Mouse (Mus musculus): ENCODE measurements around the gene Pmel. TPM values are rescaled to one million over a fixed set of nuclear protein-coding genes. Genes with fewer than 3 reads are reported as not detected.
A peak's percentile ranks its signal among the peaks of the same experiment; 100 is the strongest.

The Pmel gene
- total and polyA plus RNA-seq, 3 experiments = 0.15 to 0.45 TPM; not detected in 1

DNA sequence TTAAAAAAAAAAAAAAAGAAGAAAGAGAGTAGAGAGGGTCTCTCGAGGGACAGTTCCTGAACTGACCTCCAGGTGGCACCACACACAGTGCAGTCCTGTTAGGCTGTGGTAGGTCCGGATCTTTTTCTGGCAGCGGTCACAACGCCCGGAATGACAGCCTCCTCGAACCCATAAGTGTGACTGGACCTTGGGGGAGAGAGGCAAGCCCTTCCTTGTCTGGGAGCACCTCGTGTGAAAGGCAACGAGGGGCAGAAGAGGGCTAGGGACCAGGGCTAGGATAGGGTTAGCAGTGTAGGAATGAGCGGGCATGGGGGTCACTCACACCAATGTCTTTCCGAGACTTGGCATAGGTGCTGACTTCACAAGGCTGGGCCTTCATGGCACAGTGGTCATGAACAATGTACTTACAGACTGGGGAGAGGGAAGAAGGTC lies 27.0 kb downstream of the Pmel start:
- no peaks in the 10 kb centered on the region for H3K27me3 ChIP-seq (ENCODE audit: control insufficient read depth in 1 of 2, insufficient read depth in 2 of 2, low read length in 2 of 2)
- H3K79me2 ChIP-seq (ENCODE audit: control insufficient read depth, insufficient read depth, low read length, poor library complexity) = no peaks in the 10 kb centered on the region
- TF ChIP-seq SMC3 (IDR thresholded peaks at IDR 0.05; ENCODE audit: low read depth, low read length) = peak; percentile 82
- peak; percentile 61 for TF ChIP-seq RAD21 (IDR thresholded peaks at IDR 0.05; ENCODE audit: low read depth, low read length)
- TF ChIP-seq ZC3H11A (IDR thresholded peaks at IDR 0.05; ENCODE audit: low read depth, low read length) = peak; percentile 57
- no peak for TF ChIP-seq ZMIZ1 (IDR thresholded peaks at IDR 0.05; ENCODE audit: low read depth, low read length)
- TF ChIP-seq CTCF (IDR thresholded peaks at IDR 0.05 in 2 of 3, conservative IDR thresholded peaks at IDR 0.05 in 1 of 3; ENCODE audit: control insufficient read depth in 1 of 3, insufficient read depth in 1 of 3, low read depth in 2 of 3, low read length in 3 of 3, poor library complexity in 1 of 3, severe bottlenecking in 1 of 3) = peak; percentile 73 to 89 (median 81)
- TF ChIP-seq ZNF384 (IDR thresholded peaks at IDR 0.05; ENCODE audit: low read depth, low read length) = peak; percentile 88
- peak; percentile 74 for DNase-seq (ENCODE audit: low read depth, low spot score)
- no peaks in the 10 kb centered on the region; a peak in 1 of 4 replicates for H3K4me1 ChIP-seq (ENCODE audit: control insufficient read depth in 1 of 2, insufficient read depth in 2 of 2, low read length in 2 of 2)
- no peaks in the 10 kb centered on the region for H3K9me3 ChIP-seq (replicated peaks; ENCODE audit: insufficient read depth, low read length)
- H3K4me3 ChIP-seq (ENCODE audit: control insufficient read depth in 1 of 2, insufficient read depth in 1 of 2, low read depth in 2 of 2, low read length in 2 of 2) = no peak overlapping the region; a peak in 1 of 4 replicates
- H3K9ac ChIP-seq (ENCODE audit: control insufficient read depth, low read depth, low read length, poor library complexity, severe bottlenecking) = no peak overlapping the region
- H3K36me3 ChIP-seq (ENCODE audit: control insufficient read depth in 1 of 2, insufficient read depth in 2 of 2, low read length in 2 of 2) = peaks cover 0 to 2% of the 10 kb centered on the region in 2 experiments; a peak in 1 of 4 replicates
- H3K27ac ChIP-seq (ENCODE audit: control insufficient read depth, low read depth, low read length) = no peak overlapping the region

- TF ChIP-seq EP300 (IDR thresholded peaks at IDR 0.05; ENCODE audit: low read depth in 1 of 2, low read length in 2 of 2) (no peak), ZKSCAN1 (IDR thresholded peaks at IDR 0.05; ENCODE audit: low read depth, low read length) (no peak), MAZ (IDR thresholded peaks at IDR 0.05; ENCODE audit: low read depth, low read length) (no peak), USF2 (IDR thresholded peaks at IDR 0.05; ENCODE audit: borderline replicate concordance in 1 of 2, insufficient read depth in 1 of 2, low read depth in 1 of 2, low read length in 2 of 2) (no peak), CTCF (IDR thresholded peaks at IDR 0.05 in 2 of 3, conservative IDR thresholded peaks at IDR 0.05 in 1 of 3; ENCODE audit: control insufficient read depth in 1 of 3, insufficient read depth in 1 of 3, low read depth in 2 of 3, low read length in 3 of 3, poor library complexity in 1 of 3, severe bottlenecking in 1 of 3) (no peak), JUND (IDR thresholded peaks at IDR 0.05; ENCODE audit: low read depth, low read length) (no peak; the same call in 1 of the 2 replicates), GABPA (IDR thresholded peaks at IDR 0.05; ENCODE audit: low read depth, low read length) (no peak), E2F4 (IDR thresholded peaks at IDR 0.05; ENCODE audit: borderline replicate concordance, low read depth, low read length) (no peak), POLR2AphosphoS5 (IDR thresholded peaks at IDR 0.05; ENCODE audit: borderline replicate concordance, low read depth, low read length) (no peak), GATA1 (IDR thresholded peaks at IDR 0.05; ENCODE audit: low read depth, low read length) (no peak), NELFE (IDR thresholded peaks at IDR 0.05; ENCODE audit: low read depth, low read length) (no peak), USF1 (IDR thresholded peaks at IDR 0.05; ENCODE audit: low read depth, low read length) (no peak), TBP (IDR thresholded peaks at IDR 0.05; ENCODE audit: low read depth, low read length) (no peak), POLR2A (IDR thresholded peaks at IDR 0.05; ENCODE audit: control insufficient read depth in 1 of 2, insufficient read depth in 1 of 2, low read depth in 1 of 2, low read length in 2 of 2, poor library complexity in 1 of 2) (no peak), ZC3H11A (IDR thresholded peaks at IDR 0.05; ENCODE audit: low read depth, low read length) (no peak), SMC3 (IDR thresholded peaks at IDR 0.05; ENCODE audit: low read depth, low read length) (no peak), MYC (IDR thresholded peaks at IDR 0.05; ENCODE audit: low read depth, low read length) (no peak), UBTF (IDR thresholded peaks at IDR 0.05; ENCODE audit: borderline replicate concordance, insufficient read depth, low read depth, low read length) (no peak), KAT2A (conservative IDR thresholded peaks at IDR 0.05; ENCODE audit: low read depth, low read length) (no peak)
- Histone ChIP-seq H3K79me2 (ENCODE audit: control insufficient read depth, insufficient read depth, low read length, poor library complexity) (no peaks in the 10 kb centered on the region), H3K4me1 (ENCODE audit: control insufficient read depth in 1 of 2, insufficient read depth in 2 of 2, low read length in 2 of 2) (no peaks in the 10 kb centered on the region), H3K36me3 (ENCODE audit: control insufficient read depth in 1 of 2, insufficient read depth in 2 of 2, low read length in 2 of 2) (peaks cover 0 to 2% of the 10 kb centered on the region in 2 experiments; a peak in 1 of 4 replicates), H3K9me3 (replicated peaks; ENCODE audit: insufficient read depth, low read length) (no peaks in the 10 kb centered on the region), H3K9ac (ENCODE audit: control insufficient read depth, low read depth, low read length, poor library complexity, severe bottlenecking) (no peak overlapping the region), H3K4me3 (ENCODE audit: control insufficient read depth in 1 of 2, insufficient read depth in 1 of 2, low read depth in 2 of 2, low read length in 2 of 2) (no peak overlapping the region), H3K27me3 (ENCODE audit: control insufficient read depth in 1 of 2, insufficient read depth in 2 of 2, low read length in 2 of 2) (no peaks in the 10 kb centered on the region), H3K27ac (ENCODE audit: control insufficient read depth, low read depth, low read length) (no peak overlapping the region)
- DNase-seq (ENCODE audit: low read depth, low spot score) = peak; percentile 31
Measured at GRCm38 (mm10) chr10:128731992-128732391, 28.0 kb downstream of the Pmel start.
